Mouse (Mus musculus): ENCODE measurements around the gene Kcnmb1.

Gene Kcnmb1

DNA sequence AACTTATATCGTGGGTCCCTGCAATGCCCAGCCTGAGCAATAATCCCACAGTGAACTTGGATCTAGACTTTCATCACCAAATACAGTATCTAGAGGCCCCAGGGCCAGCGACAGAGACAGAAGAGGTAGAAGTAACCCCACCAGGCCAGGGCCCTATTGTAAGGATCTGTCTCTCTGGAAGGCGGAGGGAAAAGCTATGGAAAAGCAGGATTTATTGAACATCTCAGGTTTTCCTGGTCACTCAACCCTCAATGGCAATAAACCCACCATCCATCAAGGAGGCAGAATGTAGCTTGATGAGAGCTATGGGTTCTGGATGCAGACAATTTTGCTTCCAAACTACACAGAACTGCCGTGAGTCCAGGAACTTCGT is 39.8 kb downstream of the Kcnmb1 start:
- DNase-seq, result no peak

GRCm38 (mm10) chr11:34007616-34008015 is 44.8 kb downstream of the Kcnmb1 start:
- DNase-seq, result no peak

GRCm38 (mm10) chr11:34008214-34008613 is 45.4 kb downstream of the Kcnmb1 start:
- no peak for DNase-seq

DNA sequence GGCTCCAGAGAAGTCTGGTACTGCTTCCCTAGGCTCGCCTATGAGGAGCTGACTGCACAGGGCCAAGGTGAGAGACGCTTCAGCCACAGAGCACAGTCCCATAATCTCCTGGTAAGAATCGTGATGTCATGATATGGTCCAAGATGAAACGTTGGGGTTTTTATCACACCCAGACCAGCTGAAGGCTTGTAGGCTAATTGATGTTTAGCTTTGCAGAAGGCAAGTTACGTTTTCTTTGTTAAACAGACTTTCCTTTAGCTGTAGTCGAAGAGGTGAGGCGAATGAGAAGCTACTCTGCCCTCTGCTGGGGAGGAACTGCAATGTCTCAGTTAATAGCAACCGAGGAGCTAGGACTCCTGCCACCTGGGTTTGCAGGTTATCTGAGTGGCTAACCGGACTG is 45.9 kb downstream of the Kcnmb1 start:
- peak; percentile 57 for DNase-seq

DNA sequence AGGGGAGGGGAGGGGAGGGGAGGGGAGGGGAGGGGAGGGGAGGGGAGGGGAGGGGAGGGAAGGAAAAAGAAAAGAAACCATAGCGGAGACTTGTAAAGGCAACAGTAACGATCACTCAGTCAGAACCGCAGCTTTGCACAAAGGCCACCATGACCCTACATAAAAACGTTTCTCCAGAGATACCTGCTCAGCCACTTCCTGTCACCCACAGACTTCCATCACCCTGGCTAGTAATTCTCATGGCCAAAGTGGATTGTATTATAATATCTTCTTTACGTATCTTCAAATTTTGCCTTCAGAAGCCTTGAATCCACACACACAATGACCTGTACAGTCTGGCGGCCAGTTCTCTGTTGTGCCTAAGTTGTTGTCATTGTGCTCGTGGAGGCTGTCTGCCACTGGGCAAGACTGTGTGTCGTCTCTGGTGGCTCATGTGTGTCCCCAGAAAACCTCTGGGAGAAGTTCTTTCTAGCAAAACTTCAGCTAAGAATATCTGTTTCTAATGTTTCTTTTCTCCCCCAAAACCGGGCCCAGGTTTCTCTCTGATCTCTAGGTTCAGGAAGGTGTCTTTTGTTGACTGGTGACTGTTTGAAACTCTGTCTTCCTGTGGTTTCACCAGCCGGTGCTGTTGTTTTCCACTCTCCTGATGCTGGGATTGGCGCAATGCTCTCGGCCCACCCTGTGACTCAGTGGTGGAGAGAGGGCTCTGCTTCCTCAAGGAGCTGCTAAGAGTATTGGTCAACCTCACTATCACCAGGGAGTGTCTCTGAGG is 46.7 kb downstream of the Kcnmb1 start:
- DNase-seq, result no peak

DNA sequence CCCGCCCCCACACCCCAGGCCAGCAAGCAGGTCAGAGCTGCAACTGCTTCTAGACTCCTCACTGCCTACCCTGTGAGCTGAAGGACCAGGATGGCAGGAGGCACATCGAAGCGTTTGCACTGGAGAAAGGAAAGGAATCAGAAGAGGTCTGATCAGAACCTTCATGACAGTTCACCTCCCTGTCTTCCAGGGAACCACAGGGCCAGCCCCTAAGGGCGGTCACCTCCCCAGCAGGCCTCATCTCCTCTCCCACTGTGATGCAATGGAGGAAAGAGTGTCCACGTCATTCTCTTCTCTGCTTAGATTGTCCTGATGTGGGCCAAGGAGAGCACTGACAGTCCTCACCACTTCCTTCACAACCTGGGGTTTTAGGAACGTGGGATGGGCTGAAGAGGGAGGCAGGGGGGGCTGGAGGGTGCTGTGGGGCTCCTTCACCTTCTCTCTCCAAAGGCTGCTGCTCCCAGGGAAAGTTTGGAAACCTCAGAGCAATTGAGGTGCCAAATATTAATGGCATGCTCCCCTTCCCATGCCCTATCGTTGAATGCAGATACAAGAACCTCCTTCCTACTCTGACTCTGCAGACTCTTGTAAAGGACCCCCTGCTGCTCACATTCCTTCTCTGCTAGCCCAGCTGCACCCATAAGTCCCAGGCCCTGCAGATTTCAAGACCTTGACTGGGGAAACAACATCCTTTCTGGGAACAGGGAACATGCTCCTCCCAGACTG is 47.5 kb downstream of the Kcnmb1 start:
- no peak for DNase-seq

DNA sequence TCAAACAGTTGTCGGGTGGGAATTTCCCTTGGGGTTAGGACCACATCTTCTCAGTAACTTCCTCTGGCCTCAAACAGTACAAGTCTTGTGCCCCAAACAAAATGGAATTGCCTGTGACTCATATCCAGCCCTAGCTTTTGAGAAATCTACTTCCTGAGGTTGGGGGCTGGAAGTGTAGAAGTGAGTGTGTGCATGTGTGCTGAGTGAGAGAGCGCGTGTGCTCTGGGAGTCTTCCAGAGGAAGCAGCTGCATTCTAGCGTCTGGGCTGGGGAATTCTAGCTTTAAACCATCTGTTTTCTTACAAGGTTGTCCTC is 48.0 kb downstream of the Kcnmb1 start:
- no peak for DNase-seq

DNA sequence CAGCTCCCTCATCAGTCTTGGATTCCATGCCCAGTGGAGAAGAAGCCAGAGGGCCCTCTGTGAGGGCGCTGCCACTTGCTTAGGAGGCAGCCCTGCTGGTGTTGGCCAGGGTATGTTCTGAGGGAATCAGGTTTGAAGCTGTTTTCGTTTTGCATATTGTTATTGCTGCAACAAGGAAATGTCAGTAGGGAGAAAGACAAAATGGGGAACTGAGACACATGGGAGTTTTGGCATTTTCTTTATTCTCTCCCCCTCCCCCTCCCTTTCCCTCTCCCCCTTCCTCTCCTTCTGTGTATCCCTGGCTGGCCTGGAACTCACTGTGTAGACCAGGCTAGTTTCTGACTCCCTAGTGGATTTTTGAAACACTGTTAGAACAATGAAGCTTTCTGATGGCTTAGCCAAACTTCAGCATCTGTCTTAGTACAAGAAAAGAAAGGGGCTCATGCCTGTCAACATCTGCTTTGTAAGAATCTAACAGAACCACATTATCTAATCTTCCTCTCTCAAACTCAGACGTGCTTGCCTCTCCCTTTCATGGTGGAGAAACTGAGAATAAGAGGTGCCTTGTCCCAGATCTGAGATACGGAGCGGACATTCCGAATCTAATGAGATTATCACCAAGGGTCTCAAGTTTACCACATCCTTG is 49.3 kb downstream of the Kcnmb1 start:
- DNase-seq, result no peak

Data from right cerebral cortex, postnatal 14 days (tissue).